Mouse (Mus musculus): Measurements from ENCODE around the gene Gfpt1. TPM values are rescaled to one million over a fixed set of nuclear protein-coding genes. Genes with fewer than 3 reads are reported as not detected.
"Not testable (repeated sequence)": the region's sequence is repeated elsewhere in the genome, so short reads cannot be mapped to it uniquely, and the experiment has no call there.

The Gfpt1 gene
- total RNA-seq, 2 experiments from 2014 or later: 48.5 to 49.7 TPM

GRCm38 (mm10) chr6:87051886-87052425, 9.3 kb downstream of the Gfpt1 start:
- Histone ChIP-seq H3K27ac (no peak overlapping the region), H3K4me3 (no peak overlapping the region)
- no peak for TF ChIP-seq CTCF (conservative IDR thresholded peaks at IDR 0.05)
- DNase-seq (ENCODE audit: low spot score in 2 of 2): peak in 1 of 2 experiments; percentile 6

DNA sequence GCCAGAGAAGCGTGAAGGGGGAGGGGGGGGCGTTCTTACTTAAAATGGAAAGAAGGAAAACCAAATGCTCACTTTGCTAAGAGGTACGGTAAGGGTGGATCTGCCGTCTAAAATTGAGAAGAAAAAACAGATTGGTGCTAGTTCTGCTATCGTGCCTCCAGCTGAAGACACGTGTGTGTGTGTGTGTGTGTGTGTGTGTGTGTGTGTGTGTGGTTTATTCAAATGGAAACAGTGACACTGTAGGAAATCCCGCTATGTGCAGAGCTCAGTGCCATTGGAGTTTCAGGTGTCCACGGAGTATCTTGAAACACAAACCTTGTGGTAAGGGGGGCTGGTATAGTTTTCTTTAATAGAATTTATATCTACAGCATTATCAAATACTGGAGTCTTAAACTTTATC, 11.5 kb downstream of the Gfpt1 start:
- no peak for DNase-seq (ENCODE audit: low spot score in 2 of 2)
- TF ChIP-seq CTCF (conservative IDR thresholded peaks at IDR 0.05): no peak
- no peak overlapping the region for H3K27ac ChIP-seq
- no peak overlapping the region for H3K4me3 ChIP-seq

- DNase-seq (ENCODE audit: low spot score in 2 of 2): no peak
- no peak overlapping the region for H3K27ac ChIP-seq
- no peak overlapping the region for H3K4me3 ChIP-seq
- peak; percentile 63 for TF ChIP-seq CTCF (conservative IDR thresholded peaks at IDR 0.05)
Measured at GRCm38 (mm10) chr6:87059754-87060153, 17.1 kb downstream of the Gfpt1 start.

GRCm38 (mm10) chr6:87063586-87063985, 20.9 kb downstream of the Gfpt1 start:
- H3K4me3 ChIP-seq: no peak overlapping the region

DNA sequence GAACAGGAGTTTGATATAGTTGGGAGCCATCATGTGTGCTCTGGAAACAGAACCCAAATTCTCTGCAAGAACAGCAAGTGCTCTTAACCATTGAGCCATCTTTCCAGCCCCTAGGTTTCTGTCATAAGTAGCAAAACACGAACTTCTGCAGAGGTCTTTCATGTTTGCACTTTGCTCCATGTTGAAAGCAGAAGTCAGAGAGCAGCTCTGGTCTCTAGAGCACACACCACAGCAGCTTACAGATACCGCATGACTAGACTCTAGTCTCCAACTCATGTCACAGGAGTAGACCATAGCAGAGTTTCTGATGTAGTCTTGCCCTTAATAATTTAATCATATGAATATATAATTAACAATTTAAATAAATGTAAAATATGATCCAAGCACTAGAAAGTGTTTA, 25.6 kb downstream of the Gfpt1 start:
- H3K27ac ChIP-seq: no peak overlapping the region
- H3K4me3 ChIP-seq: no peak overlapping the region
- no peak for TF ChIP-seq CTCF (conservative IDR thresholded peaks at IDR 0.05)
- no peak for DNase-seq (ENCODE audit: low spot score in 2 of 2)

More at GRCm38 (mm10) chr6:87063586-87063985, 20.9 kb downstream of the Gfpt1 start:
- H3K27ac ChIP-seq: no peak overlapping the region
- no peak for TF ChIP-seq CTCF (conservative IDR thresholded peaks at IDR 0.05)
- no peak for DNase-seq (ENCODE audit: low spot score in 2 of 2)

GRCm38 (mm10) chr6:87069195-87069900, 26.7 kb downstream of the Gfpt1 start:
- no peak for TF ChIP-seq CTCF (conservative IDR thresholded peaks at IDR 0.05)
- Histone ChIP-seq H3K27ac (no peak overlapping the region), H3K4me3 (no peak overlapping the region)
- no peak for DNase-seq (ENCODE audit: low spot score in 2 of 2)

GRCm38 (mm10) chr6:87070641-87071040, 28.0 kb downstream of the Gfpt1 start:
- no peak for TF ChIP-seq CTCF (conservative IDR thresholded peaks at IDR 0.05)
- no peak overlapping the region for H3K27ac ChIP-seq
- no peak overlapping the region for H3K4me3 ChIP-seq
- no peak for DNase-seq (ENCODE audit: low spot score in 2 of 2)

DNA sequence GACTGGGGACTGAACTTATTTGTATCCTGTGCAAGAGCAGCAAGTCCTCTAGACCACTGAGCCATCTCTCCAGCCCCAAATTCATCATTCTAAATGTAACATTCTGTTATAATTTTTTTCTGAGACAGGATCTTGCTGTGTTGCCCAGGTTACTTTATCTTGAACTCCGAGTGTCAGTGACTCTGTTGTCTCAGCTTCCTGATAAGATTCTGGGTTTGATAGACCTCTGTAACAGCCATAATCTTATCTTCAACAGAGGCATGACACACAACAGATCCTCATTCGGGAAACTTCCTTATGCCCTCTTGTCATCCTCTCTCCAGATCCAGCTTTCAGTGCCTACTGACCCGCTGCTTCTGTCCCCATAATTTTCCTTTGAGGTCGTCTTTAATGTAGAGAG, 30.1 kb downstream of the Gfpt1 start:
- no peak for TF ChIP-seq CTCF (conservative IDR thresholded peaks at IDR 0.05)
- DNase-seq (ENCODE audit: low spot score in 2 of 2): no peak

DNA sequence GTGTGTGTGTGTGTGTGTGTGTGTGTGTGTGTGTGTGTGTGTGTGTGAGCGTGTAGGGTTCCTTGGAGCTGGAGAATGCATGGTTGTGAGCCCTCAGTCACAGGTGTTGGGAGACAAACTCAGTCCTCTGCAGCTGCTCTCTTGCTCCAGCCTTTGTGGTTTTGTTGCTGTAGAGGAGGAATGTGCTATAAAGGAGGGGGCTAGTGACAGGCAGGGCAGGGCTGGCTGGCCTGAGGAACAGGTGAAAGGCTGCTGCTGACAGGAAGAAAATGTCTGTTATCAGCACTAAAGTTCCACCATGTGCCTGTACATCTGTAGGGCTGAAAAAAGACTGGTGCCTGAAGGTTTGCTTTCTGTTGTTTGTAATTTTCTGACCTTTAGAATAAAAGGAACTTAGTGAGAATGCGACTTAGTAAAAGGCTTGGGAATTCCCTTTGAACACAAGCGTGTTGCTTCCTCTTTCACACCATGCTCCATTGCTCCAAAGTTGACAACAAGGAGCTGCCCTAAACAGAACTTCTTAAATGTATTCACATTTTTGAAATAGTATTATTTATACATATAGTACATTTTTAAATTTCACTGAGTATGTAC, 32.5 kb downstream of the Gfpt1 start:
- no peak for DNase-seq (ENCODE audit: low spot score in 2 of 2)
- TF ChIP-seq CTCF (conservative IDR thresholded peaks at IDR 0.05): no peak
- Histone ChIP-seq H3K27ac (no peak overlapping the region), H3K4me3 (no peak overlapping the region)

More for the DNA sequence above, 30.1 kb downstream of the Gfpt1 start:
- H3K27ac ChIP-seq: no peak overlapping the region
- no peak overlapping the region for H3K4me3 ChIP-seq

DNA sequence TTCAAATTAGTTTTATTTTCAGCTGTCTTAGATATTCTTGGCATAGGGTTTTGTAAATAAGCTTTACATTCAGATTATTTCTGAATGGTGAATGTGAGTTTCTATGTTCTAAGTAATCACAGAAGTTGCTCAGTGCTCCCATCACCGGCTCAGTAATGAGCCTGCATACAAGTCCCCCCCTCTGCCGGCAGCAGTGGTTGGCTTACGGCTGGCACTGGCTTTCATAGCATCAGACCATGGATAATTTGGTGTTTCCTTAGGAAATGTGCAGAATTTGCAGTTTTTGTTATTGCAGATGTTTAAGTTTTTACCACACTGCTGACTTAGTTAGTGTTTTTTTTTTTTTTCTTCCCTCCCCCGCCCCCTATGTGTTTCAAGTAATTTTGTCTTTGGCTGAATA, 36.8 kb downstream of the Gfpt1 start:
- no peak overlapping the region for H3K4me3 ChIP-seq
- TF ChIP-seq CTCF (conservative IDR thresholded peaks at IDR 0.05): no peak
- H3K27ac ChIP-seq: no peak overlapping the region
- no peak for DNase-seq (ENCODE audit: low spot score in 2 of 2)

DNA sequence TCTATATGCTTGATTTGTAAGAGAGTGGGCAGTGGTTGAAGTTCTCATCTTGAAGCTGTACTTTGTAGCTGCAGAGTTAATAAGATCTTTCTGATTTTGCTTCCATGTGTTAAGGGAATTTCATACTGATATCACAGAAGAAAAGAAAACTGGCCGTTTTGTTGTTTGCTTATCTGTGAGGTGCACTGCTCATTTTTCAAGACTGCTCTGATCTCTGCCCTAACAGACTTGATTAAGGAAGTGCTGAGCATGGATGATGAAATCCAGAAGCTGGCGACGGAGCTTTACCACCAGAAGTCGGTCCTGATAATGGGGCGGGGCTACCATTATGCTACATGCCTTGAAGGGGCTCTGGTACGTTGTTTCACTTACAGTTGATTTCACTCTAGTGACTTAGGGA, 42.4 kb downstream of the Gfpt1 start:
- no peak for TF ChIP-seq CTCF (conservative IDR thresholded peaks at IDR 0.05)
- no peak for DNase-seq (ENCODE audit: low spot score in 2 of 2)
- no peak overlapping the region for H3K4me3 ChIP-seq
- H3K27ac ChIP-seq: no peak overlapping the region

DNA sequence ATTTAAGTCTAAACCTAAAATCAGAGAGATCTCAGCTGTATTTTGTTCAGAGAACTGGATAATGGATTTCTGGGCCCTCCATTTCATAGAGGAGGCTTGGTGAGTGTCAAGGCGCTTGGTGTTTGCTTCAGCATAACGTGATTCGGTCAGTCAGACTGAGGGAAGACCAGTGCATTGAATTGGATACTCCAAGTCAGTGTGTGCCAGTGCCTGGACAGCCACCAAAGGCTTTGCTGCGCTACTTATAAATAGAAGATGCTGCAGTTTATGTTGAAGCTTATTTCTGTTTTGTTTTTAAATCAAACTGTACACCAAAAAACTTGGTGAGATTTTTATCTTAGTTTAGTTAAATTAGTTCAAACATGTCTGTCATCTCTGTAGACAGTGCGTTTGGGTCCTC, 45.7 kb downstream of the Gfpt1 start:
- H3K4me3 ChIP-seq: no peak overlapping the region
- H3K27ac ChIP-seq: no peak overlapping the region
- DNase-seq (ENCODE audit: low spot score in 2 of 2): no peak
- no peak for TF ChIP-seq CTCF (conservative IDR thresholded peaks at IDR 0.05)

- TF ChIP-seq CTCF (conservative IDR thresholded peaks at IDR 0.05): no peak
- no peak for DNase-seq (ENCODE audit: low spot score in 2 of 2)
- no peak overlapping the region for H3K27ac ChIP-seq
- no peak overlapping the region for H3K4me3 ChIP-seq
Measured at GRCm38 (mm10) chr6:87090877-87091276, 48.2 kb downstream of the Gfpt1 start.

- Histone ChIP-seq H3K27ac (no peak overlapping the region), H3K4me3 (no peak overlapping the region)
- no peak for TF ChIP-seq CTCF (conservative IDR thresholded peaks at IDR 0.05)
- no peak for DNase-seq (ENCODE audit: low spot score in 2 of 2)
Measured at GRCm38 (mm10) chr6:87092476-87092875, 49.8 kb downstream of the Gfpt1 start.

DNA sequence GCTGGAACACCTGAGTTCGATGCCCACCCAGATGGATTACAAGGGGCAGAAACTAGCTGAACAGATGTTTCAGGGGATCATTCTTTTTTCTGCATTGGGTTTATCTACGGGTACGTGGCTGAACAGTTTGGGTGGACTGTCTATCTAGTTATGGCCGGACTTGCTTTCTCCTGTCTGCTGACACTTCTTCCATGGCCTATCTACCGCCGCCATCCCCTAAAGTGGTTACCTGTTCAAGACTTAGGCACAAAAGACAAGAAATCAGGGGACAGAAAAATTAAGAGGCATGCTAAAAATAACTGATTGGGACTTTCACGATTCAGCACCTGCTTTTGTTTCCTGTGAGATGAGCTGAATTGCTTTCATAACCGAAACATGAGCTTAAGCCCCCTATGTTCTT, 51.0 kb downstream of the Gfpt1 start:
- not testable (repeated sequence) for H3K27ac ChIP-seq; H3K4me3 ChIP-seq; DNase-seq (ENCODE audit: low spot score in 2 of 2)
